Mouse (Mus musculus) layer of hippocampus, adult 18-20 months (tissue): Measurements from ENCODE around the gene Mpeg1. TPM values are rescaled to one million over a fixed set of nuclear protein-coding genes. Genes with fewer than 3 reads are reported as not detected.
A peak's percentile ranks its signal among the peaks of the same experiment; 100 is the strongest.

Source experiments
- DNase-seq, 2 experiments: peaks; one replicate each; pipeline ENCODE4 v3.0.0; 2022; ENCODE audit warnings: low spot score in 2 of 2
- long read RNA-seq: library from polyadenylated mRNA; stranded (forward); transcript quantifications from one replicate; pipeline ENCODE4 v2.0.0, GENCODE M21; 2021
- total RNA-seq, 2 experiments: library from RNA; stranded (reverse); gene quantifications; 2 replicates each; pipeline ENCODE4 v1.2.3; 2021

Mpeg1 gene
- total RNA-seq: 1 to 10 TPM; 7.8 to 9.4 TPM
- long read RNA-seq, partial matches to known transcripts: 0 of 3 reads
- long read RNA-seq, other reads (novel, unspliced or antisense): 3 of 3 reads

DNA sequence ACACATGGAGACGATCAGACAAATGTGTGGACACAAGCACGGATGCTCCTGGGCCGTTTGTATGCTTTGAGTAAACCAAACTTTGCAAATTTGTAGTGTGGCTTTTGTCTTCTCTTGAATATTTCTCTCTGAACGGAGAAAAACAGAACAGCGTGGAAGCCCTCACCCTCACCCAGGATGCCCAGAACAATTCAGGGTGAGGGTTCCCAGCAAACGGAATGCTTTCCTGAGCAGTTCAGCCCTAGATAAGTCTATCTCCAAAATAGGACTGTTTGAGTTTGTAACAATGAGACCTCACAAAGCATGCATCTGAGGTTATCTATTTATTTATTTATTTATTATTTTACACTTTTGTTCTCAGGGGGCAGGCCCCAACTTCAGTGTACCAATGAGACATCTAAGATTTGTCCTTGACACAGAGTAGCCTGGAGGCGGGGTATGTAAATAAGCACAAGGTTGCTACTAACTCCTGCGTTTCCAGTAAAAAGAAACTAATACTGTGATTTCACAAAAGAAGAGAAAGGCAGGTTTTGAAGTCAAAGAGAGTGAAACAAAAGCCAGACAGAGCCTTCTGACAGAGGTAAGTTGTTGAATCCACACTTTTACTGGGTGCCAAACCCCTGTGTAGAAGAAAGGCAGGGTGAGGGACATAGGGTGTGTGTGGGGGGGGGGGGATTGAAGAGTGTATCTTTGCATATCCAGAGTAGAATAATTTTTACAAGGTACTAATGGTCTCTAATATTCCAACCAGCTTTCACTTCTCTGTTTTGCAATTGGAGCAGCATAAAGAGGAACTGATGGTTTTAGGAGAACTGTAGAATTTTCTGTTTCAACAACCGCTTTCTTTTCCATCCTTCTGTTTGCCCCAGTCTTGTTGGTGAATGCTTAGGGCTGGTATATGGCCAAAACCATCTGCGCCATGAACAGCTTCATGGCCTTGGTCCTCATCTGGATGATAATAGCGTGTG is at the start of gene Mpeg1:
Gene Mpeg1, plus strand, starts transcription at position 498 of the 968 bp plus-strand sequence.
- DNase-seq: no peak

GRCm38 (mm10) chr19:12413737-12414136 is 46.8 kb upstream of the Mpeg1 start:
- no peak for DNase-seq

DNA sequence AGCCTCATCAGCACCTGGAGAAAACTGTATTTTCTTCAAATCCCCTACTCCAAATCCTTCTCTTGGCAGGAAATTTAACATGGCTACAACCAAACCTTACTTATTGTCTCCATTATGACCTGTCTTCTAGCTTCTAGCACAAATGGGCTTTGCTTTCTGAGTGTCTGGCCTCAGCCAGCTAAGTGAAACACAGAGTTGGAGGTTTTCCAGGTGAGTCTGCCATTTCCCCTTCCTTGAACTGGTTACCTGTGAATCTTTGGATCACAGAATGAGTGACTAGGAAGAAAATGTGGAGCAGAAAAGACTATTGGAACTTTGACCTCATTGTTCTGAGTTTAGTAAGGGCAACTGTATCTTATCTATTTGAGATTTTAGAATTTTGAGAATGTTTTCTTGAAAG is 43.2 kb upstream of the Mpeg1 start, which contains the start of gene Olfr1441:
Gene Olfr1441, plus strand, starts transcription at position 73 of the 400 bp plus-strand sequence.
- no peak for DNase-seq

- no peak for DNase-seq
Observed at GRCm38 (mm10) chr19:12418312-12418711, 42.3 kb upstream of the Mpeg1 start.

- DNase-seq: no peak
Observed at GRCm38 (mm10) chr19:12420555-12420954, 40.0 kb upstream of the Mpeg1 start.

- DNase-seq: no peak
Observed at GRCm38 (mm10) chr19:12421680-12422079, 38.9 kb upstream of the Mpeg1 start.

DNA sequence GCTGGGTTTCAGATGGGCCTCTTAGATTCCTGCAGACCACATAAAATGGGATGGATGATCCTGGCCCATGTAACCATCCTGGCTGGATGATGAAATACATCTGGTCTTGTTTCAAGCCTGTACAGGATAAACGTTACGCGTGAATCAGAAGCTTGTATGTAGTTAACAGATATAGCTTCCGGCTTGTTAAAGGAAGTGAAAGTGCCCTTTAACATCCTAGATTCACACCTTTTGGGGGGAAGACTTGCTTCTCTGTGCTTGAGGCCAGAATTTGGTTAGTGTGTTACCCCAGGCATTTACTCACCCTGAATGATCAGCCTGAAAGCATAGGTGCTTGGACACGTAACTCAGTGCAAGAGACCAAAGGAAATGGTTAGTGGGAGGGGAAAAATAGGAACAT is 33.5 kb upstream of the Mpeg1 start:
- no peak for DNase-seq

DNA sequence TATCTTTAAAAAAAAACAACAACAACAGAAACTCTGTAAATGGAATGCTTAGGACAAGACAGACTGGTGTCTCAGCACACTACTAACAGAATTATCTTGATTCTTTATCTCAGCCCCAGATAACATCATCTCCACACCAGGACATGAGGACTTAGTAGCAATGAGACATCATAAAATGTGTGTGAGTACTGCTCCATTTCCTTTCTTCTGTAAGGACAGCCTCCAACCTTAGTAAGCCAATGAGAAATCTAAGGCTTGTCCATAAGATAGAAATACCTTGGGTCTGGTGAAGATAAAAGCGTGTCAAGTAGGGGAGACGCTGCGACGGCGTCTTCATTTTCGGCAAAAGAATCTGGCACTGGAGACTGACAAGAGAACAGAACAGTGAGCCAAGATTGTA is 33.0 kb upstream of the Mpeg1 start, which contains the start of gene Pfpl:
Gene Pfpl, plus strand, starts transcription at position 301 of the 400 bp plus-strand sequence.
- DNase-seq: no peak

GRCm38 (mm10) chr19:12433033-12433432 is 27.5 kb upstream of the Mpeg1 start:
- DNase-seq: peak in 1 of 2 experiments; percentile 65

- DNase-seq: no peak
Observed at GRCm38 (mm10) chr19:12435011-12435416, 25.6 kb upstream of the Mpeg1 start.

- no peak for DNase-seq
Observed at GRCm38 (mm10) chr19:12435750-12436524, 24.6 kb upstream of the Mpeg1 start.

DNA sequence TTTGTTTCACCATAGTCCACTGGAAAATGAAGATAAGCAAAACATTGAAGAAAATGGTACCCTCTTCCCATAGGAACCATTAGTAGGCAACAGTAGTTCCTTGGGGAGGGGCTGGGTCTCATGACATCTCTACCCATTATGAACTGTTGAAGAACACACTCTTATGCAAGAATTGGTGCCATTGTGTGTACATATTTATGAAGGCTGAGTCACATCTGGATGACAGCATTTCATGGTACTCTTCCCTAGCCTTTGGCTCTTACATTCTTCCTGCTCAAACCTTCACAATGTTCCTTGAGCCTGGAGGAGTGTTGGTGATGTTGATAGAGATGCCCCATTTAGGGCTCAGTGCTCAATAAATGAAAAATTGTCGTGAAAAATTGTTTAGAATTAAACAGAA is 21.0 kb upstream of the Mpeg1 start:
- no peak for DNase-seq

- DNase-seq: no peak
Observed at GRCm38 (mm10) chr19:12440103-12440725, 20.4 kb upstream of the Mpeg1 start.

DNA sequence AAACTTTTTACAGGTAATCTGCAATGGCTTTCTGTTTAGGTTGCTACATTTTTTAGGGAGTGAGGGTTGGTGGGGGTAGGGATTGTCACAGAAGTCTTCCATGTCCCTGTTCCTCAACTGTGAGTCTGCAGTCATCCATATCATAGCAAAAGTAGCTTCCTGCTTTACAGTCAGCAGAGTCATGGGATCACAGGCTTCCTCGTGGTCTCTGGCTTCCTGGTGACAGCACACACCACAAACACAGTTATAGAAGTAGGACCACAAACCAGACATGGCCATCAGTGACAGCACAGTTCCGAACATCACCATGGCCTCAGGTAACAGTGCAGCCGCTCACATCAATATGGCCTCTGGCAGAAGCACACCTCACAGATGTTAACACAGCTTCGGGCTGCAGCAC is 18.0 kb upstream of the Mpeg1 start:
- DNase-seq: no peak

DNA sequence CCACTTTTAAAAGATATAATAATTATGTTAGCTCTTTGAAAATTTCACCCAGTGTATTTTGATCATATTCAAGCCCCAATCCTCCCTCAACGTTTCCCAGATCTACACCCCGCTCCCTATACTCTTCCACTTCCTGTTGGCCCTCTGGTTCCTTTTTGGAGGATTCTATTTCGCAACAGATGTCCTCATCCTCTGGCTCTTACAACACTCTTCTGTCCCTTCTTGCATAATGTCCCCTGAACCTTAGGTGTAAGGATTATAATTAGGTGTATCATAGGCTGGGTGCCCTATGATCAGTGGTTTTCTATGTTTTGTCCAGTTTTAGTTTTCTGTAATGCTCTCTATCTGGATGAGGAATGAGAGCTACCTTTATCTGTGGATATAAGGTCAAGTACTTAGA is 15.6 kb upstream of the Mpeg1 start:
- no peak for DNase-seq

DNA sequence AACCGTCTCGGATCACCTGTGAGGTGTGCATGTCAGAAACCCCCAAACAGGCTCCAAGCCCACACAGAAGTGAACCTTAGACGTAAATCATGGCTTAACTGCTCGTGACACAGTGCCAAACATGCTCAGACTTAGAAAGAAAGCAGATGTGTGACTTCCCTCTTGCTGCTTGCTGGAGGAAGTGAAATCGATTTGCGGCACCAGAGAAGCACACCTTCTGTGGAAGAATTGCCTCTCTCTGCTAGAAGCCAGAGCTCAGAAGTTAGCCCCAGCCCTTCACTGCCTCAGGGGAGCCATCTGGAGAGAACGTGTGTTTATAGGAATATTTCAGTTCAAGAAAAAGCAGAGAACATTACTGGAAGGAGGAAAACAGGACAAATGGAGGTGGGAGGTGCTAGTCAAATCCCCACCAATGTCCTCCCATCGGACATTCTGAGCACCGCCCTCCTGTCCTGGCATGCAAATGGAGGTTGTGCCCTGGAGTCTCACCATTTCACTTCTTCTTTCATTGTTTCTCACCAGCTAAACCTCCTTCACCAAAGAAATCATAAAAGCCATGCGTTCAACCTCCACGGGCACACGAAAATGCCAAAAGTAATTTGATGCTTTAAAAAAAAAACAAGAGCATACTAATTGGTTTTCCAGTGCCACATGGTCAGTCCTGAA is 3.0 kb upstream of the Mpeg1 start:
- DNase-seq: no peak

GRCm38 (mm10) chr19:12459516-12459915 is 1.1 kb upstream of the Mpeg1 start:
- no peak for DNase-seq

GRCm38 (mm10) chr19:12462851-12463721 is 2.5 kb downstream of the Mpeg1 start:
- no peak for DNase-seq

- DNase-seq: no peak
Observed at GRCm38 (mm10) chr19:12463722-12464035, 3.1 kb downstream of the Mpeg1 start.

GRCm38 (mm10) chr19:12464127-12464526 is 3.5 kb downstream of the Mpeg1 start:
- no peak for DNase-seq
